Mouse (Mus musculus): ENCODE data around the gene Olfr1030.
"Not testable (repeated sequence)": the region's sequence is repeated elsewhere in the genome, so short reads cannot be mapped to it uniquely, and the experiment has no call there.

Gene Olfr1030

GRCm38 (mm10) chr2:85978976-85979375, at the start of gene Olfr1030:
Gene Olfr1030, plus strand, starts transcription at chr2:85979276.
- DNase-seq (ENCODE audit: low read depth, low spot score), result no peak

GRCm38 (mm10) chr2:85950137-85950536, 28.9 kb upstream of the Olfr1030 start, which contains the start of gene Olfr1028:
Gene Olfr1028, plus strand, starts transcription at chr2:85950437.
- no peak for DNase-seq (ENCODE audit: low read depth, low spot score)

- DNase-seq (ENCODE audit: low read depth, low spot score), result no peak
These were observed 5.5 kb upstream of the Olfr1030 start, which contains the start of gene Olfr1029 for GRCm38 (mm10) chr2:85973595-85973994. Gene Olfr1029, plus strand, starts transcription at chr2:85973895.

GRCm38 (mm10) chr2:85990004-85990403, 10.9 kb downstream of the Olfr1030 start, which contains the start of gene Olfr1031:
Gene Olfr1031, plus strand, starts transcription at chr2:85990304.
- DNase-seq (ENCODE audit: low read depth, low spot score), result no peak

- no peak for DNase-seq (ENCODE audit: low read depth, low spot score)
These were observed 26.2 kb downstream of the Olfr1030 start, which contains the start of gene Olfr1032 for GRCm38 (mm10) chr2:86005240-86005639. Gene Olfr1032, plus strand, starts transcription at chr2:86005540.

GRCm38 (mm10) chr2:86020406-86020805, 41.3 kb downstream of the Olfr1030 start, which contains the start of gene Olfr1033:
Gene Olfr1033, plus strand, starts transcription at chr2:86020633.
- not testable (repeated sequence) for DNase-seq (ENCODE audit: low read depth, low spot score)

- DNase-seq (ENCODE audit: low read depth, low spot score), result not testable (repeated sequence)
These were observed 42.4 kb downstream of the Olfr1030 start for GRCm38 (mm10) chr2:86021518-86021917.

Data from c-Kit-negative CD71-positive TER-119-positive erythroid progenitor cells, embryonic 14.5 days (primary cell).